Mouse (Mus musculus): ENCODE data around the gene Dnhd1.
"Not testable (repeated sequence)": the region's sequence is repeated elsewhere in the genome, so short reads cannot be mapped to it uniquely, and the experiment has no call there.

Dnhd1 gene

DNA sequence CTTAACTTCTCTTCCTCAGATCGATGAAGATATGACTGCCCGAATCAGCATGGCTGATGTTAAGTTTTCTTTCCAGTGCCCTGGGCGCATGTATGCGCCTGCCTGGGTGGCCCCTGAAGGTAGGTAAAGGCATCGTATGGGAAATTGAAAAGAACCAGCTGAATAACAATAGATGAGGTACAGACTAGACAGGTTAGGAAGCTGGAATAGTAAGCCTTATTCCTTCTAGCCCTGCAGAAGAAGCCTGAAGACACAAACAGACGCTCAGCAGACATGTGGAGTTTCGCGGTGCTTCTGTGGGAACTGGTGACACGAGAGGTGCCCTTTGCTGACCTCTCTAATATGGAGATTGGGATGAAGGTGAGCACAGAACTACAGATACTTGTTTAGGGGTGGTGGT lies 91.4 kb downstream of the Dnhd1 start:
- no peak for DNase-seq

DNA sequence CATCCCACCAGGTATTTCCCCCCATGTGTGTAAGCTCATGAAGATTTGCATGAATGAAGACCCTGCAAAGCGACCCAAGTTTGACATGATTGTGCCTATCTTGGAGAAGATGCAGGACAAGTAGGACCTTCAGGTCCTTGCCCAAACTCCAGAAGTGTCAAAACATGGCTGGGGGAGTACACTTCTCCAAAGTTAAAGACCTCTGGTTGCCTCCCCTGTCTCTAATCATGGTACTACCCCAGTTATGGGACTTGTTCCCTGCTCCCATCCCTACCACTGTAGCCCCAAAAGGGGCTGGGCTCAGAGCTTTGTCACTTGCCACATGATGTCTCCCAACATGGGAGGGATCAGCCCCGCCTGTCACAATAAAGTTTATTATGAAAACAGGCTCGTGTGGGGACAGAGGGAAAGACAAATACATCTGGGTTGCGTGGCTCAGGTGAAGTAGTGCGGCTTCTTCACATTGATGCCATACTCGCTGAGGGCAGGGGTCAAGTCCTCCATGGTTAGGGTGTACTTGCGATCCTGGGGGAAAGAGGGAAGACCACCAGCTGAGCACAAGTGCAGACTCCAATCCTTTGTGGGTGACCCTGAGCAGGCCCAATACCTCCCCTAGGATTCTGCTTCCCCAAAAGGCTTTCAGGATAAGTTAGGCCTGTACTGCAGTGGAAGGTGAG lies 92.0 kb downstream of the Dnhd1 start:
- DNase-seq: not testable (repeated sequence)

DNA sequence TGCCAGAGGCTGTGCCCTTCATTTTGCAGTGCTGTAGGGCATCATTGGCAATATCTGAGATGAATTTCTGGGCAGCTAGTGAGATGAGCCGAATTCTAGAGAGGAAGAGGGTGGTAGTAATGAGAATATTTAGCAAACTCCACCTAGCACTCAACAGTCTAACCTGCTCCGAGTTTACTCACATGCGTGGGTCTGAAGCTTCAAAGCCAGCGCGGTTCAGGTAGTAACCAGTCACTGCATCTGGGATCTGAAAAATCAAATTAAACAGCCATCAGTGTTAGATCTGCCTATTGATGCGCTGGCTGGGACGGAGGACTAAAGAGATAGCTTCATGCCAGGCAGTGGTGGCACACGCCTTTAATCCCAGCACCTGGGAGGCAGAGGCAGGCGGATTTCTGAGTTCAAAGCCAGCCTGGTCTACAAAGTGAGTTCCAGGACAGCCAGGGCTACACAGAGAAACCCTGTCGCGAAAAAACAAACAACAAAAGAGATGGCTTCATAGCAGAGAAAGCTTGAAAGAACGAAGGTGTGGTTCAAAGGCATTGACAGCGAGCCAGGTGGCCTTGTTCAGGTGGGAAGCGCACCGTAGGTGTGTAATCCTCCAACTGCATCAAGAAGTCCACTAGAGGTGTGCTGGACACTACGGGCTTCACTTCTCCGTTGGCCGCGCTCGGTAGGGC lies 92.8 kb downstream of the Dnhd1 start:
- not testable (repeated sequence) for DNase-seq

DNA sequence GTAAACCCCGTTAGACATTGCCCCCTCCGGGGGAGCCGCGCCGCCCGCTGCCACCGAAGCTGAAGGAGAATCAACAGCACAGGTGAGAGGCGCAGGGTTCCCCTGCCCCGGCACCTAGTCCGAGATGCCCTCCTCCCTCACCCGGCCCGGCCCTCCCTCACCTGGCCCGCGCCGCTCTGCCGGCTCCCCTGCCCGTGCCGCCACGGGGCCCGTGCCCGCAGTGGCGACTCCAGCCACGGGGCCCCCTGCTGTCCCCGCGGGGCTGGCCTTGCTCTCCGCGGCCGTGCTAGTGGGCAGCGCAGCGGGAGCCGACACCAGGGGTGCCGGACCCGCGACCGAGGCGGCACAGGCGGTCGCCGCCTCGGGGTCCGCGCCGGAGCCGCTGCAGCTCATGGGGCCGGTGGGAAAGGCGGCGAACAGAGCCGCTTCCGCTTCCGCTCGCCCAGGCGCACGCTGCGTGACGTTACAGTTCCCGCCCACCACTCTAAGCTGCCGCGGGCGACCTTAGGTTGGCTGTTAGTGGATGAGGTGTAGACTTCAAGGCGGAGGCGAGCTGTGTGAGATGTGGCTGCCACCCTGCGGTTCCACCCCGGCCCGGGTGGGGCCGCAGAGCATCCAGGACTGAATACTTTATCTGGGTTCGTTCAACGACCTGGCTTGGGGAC lies 93.4 kb downstream of the Dnhd1 start, which contains the start of gene Taf10:
Gene Taf10, minus strand, starts transcription at position 436 of the 665 bp plus-strand sequence.
- peak; percentile 86 for DNase-seq

DNA sequence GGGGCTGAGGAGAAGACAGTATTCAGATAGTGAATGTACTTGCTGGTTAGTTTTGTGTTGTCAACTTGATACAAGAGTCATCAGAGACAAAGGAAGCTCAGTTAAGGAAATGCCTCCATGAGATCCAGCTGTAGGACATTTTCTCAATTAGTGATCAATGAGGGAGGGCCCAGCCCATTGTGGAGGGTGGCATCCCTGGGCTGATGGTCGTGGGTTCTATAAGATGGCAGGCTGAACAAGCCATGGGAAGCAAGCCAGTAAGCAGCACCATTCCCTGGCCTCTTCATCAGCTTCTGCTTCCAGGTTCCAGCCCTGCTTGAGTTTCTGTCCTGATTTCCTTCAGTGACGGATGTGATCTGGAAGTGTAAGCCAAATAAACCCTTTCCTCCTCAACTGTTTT lies 97.1 kb downstream of the Dnhd1 start:
- no peak for DNase-seq

DNA sequence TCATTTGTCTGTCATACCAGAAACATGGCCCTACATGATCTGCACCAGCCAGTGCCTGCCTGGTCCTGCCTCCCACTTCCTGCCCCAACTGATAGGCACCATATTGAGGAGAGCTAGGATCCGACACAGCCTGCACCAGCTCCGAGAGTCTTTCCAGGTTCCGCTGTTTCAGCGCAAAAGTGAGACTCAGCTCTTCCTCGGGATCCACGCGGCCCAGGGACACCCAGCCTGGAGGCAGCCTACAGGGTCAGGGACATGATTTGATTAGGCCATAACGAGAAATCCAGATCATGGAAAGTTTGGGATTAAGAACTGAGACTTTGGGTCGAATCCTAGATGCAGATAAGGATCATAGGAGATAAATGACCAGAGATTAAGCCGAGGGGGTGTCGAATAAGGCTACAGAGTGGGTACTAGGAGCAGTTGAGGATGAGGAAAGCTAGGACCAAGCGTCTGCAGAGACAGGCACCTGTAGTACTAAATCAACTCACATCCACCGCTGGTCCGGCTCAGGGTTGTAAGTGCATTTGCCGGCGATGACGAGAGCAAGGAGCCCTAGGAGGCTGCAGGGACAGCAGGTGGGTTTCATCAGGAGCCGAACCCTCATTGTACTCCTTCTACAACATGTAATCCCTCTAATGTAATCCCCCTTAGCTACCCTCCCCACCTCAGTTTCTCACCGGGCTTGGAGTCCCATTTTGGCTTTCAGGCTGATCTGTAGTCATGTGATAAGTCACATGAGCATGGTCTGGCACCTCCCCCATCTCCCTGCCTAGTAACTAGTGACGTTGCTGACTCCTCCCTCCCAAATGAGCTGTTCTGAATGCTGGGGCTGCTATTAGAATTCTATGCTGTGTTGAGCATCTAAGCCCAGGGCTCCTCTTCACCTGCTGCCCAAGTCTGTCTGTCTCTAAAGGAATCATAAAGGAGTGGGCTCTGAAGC lies 101.1 kb downstream of the Dnhd1 start, which contains the start of gene Tpp1:
Gene Tpp1, minus strand, starts transcription at position 745 of the 943 bp plus-strand sequence.
- DNase-seq: peak; percentile 83

DNA sequence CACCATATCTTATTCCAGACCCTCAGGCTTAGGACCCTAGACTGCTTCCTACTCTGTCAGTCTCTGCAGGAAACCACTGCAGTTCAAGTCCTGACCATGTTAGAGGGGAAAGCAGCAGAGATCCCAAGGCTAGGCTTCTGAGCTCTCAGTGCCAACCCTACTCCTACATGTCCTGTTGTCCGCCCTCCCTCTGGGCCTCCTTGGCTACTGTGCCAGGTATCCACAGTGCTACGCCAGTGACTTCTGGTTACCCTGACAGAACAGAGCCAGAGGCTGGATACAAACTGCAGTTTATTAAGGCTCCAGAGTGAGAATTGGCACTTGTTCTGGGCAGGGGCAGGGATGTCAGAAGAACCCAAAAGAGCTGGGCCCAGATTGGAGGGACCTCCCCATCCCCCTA lies 102.1 kb downstream of the Dnhd1 start:
- no peak for DNase-seq

DNA sequence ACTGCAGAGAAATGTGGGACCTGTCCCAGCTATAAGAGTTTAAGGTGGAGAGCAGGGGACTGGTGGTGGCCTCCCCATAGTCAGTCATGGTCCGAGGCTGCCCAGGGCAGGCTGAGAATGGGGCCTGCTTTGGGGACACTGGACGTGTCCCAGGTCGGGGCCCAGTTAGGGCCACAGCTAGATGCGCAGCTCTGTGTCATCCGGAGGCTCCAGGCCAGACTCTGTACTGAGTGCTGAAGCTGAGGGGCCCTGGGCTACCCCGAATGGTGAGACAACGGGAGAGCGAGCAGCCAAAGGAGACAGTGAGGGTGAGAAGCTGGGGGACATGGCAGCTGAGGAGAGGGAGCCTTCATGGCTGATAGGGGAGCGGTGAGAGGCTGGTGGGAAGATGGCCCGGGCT lies 102.7 kb downstream of the Dnhd1 start:
- DNase-seq: no peak

DNA sequence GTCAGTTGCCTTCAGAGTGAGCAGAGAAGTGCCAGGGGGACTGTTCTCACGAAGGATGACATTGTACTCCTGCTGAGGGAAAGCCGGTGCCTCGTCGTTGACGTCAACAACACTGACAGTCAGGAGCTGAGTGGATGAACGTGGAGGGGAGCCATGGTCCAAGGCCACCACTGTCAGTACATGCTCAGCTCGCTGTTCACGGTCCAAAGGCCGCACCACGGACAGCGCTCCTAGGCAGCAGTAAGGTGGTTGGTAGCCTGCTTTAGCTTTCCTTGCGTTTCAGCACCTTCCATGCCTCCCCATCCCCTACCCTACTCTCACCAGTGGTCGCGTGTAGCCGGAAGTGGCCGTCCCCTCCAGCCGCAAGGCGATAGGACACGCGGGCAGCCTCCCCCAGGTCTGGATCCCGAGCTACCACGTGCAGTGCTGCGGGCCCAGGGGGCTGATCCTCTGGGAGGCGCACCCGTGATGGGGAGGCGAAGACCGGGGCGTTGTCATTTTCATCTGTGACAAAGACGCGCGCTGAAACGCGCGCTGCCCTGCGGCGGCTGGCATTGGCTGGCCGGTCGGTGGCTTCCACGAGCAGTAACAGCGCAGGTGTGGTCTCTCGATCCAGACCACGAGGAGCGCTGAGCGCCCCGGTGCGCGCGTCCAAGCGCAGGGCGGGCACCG lies 111.3 kb downstream of the Dnhd1 start:
- no peak for DNase-seq

DNA sequence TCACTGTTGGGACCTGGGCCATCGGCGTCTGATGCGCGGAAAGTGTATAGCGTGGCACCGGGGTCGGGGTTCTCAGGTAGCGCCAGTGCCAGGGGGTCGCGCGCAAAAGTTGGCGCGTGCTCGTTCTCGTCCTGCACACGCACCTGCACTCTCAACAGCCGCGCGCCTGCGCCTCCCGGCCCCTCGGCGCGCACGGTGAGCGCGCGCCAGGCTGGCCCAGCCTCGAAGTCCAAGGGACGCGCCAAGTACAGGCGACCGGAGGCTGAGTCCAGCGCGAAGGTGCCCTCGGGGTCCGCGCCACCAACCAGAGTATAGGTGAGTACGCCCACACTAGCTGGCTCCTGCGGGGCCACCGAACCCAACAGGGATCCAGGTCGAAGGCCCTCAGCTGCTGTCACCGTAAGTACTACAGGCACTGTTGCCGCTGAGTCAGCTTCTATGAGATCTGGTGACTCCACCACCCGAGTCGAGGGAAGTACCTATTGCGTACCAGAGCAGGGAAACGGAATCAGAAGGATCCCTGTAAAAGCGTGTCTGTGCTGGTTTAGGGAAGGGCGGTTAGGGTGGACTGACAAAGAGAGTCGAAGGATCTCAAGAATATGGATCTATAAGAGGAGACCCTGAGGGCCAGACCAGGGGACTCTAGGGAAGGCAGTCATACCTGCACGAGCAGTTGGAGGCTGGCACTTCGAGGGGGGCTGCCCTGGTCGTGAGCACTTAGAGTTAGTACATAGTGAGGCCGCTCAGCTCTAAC lies 112.1 kb downstream of the Dnhd1 start:
- no peak for DNase-seq

DNA sequence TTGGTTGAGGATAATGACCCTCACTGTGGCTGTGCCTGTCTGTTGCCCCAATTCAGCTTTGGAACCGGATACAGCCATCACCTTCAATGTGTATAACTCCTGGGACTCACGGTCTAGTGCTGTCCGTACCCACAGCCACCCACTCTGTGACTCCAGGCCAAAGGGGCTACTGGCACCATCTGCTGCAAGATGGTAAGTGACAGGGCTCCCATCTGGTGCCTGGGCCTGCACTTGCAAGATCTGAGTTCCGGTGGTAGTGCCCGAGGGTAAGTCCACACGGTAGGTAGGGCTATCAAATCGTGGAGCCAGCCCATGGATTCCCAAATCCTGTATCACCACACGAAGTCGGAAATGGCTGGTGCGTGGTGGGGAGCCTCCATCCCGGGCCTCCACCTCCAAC lies 113.7 kb downstream of the Dnhd1 start:
- DNase-seq: no peak

DNA sequence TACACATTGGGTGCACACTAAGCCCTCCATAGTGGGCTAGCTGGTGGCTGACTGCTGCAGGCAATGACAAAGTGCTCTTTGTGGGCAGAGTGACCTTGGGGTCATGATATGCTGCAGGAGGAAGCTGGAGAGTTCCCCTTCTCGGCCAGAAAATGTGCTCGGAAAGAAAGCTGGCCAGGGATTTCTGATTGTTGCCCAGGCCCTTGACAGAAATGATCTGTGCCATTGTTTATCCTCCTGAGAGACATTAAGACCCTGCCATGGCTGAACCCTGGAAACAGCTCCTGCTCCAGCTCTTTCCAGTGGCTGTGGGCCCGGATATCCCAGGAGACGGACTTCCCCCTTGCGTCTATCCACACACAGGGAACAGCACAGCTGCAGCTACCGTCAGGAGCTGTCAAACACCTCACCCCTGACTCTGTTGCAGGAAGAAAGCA lies 117.1 kb downstream of the Dnhd1 start:
- no peak for DNase-seq

DNA sequence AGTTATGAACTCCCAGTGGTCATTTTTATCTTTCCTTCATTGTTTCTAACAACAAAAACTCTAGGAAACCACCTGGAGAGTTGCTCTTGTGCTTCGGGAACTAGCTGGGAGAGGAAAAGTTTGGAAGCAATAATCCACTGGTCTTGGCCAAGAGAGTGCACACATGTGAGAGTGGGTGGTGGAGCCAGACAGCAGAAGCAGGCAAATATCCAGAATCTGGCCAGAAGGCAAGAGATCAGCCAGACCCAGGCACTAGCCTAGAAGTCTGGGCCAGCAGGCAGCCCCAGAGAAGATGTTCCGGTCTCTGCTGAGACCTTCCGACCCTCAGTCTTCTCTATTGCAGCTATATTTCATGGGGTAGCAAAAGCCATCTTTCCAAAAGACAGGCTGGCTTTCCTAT lies 119.3 kb downstream of the Dnhd1 start:
- DNase-seq: no peak
